Mouse (Mus musculus) adrenal gland, postnatal 4 days (tissue): ENCODE data around the gene Was. TPM values are rescaled to one million over a fixed set of nuclear protein-coding genes. Genes with fewer than 3 reads are reported as not detected.
"Not testable (repeated sequence)": the region's sequence is repeated elsewhere in the genome, so short reads cannot be mapped to it uniquely, and the experiment has no call there.

ENCODE experiments used
- DNase-seq, 2 experiments: peaks; one replicate each; pipeline ENCODE4 v3.0.0; 2021 to 2022; ENCODE audit warnings: low spot score in 2 of 2, mixed read lengths in 2 of 2
- total RNA-seq, 2 experiments: library from RNA; stranded (reverse); gene quantifications; 2 replicates each; pipeline ENCODE4 v1.2.3; 2021

Was gene
- total RNA-seq, 2 experiments from 2014 or later = 3.1 to 3.3 TPM

- DNase-seq = peak; percentile 61 to 67
Observed at GRCm38 (mm10) chrX:8074430-8075014, 15.8 kb downstream of the Was start, which contains the start of gene Suv39h1. TSS of gene Suv39h1 (minus strand) at chrX:8074760.

GRCm38 (mm10) chrX:8073881-8074429 lies 16.3 kb downstream of the Was start:
- DNase-seq = peak in 1 of 2 experiments; percentile 4

GRCm38 (mm10) chrX:8069166-8069565 lies 21.1 kb downstream of the Was start:
- no peak for DNase-seq

DNA sequence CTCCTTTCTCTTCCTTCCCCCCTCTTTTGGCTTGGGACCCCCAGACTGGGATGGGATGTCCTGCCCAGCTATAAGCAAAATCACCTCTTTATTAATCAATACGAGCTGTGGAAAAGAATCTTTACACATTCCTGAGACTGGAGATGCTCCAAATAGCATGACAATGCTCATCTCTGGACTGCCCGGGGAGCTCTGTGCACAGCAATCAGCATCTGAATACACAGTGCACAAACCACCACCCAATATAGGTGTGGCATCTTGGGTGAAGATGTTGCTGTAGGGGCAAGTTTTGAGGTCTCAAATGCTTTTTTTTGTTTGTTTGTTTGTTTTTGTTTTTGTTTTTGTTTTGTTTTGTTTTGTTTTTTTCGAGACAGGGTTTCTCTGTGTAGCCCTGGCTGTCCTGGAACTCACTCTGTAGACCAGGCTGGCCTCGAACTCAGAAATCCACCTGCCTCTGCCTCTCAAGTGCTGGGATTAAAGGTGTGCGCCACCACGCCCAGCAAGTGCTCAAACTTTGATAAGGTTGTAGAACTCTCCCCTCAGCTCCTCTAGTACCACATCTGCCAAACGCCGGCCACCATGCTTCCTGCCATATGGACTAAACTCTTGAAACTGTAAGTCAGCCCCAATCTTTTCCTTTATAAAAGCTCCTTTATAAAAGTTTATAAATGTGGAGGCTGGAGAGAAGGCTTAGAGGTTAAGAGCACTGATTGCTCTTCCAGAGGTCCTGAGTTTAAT lies 39.1 kb downstream of the Was start:
- not testable (repeated sequence) for DNase-seq

DNA sequence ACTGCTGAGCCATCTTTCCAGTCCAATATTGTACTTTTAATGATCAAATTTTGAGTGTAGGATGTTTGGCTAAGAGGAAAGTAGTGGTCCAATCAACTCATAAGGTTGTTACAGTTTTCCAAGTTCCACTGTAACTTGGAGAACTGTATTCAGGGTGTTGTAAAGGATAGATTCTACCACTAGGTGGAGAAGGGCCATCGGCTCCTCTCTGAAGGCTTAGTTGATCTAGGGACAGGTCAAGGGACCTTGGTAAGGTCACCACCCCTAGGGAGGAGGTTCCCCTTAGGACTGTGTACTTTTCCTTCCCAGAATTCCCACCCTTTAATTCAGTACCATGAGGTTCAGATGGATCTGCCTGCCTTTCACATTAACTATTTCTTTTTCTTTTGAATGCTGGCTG lies 57.3 kb downstream of the Was start:
- no peak for DNase-seq

Other genes starting within 250 kb of the Was start
- gene Otud5, start 249.1 kb downstream of the Was start, total RNA-seq = 10 to 100 TPM; 73.4 to 86.3 TPM
- 1 to 10 TPM; 8.1 to 9.5 TPM for gene Pim2, start 212.2 kb downstream of the Was start, total RNA-seq
- 10 to 100 TPM; 38.7 to 42.9 TPM for gene Slc35a2, start 206.5 kb downstream of the Was start, total RNA-seq
- 100 to 1,000 TPM; 108 to 111 TPM for gene Pqbp1, start 191.2 kb downstream of the Was start, total RNA-seq
- 100 to 1,000 TPM in 1 of 2 experiments, 10 to 100 TPM in 1; 95.7 to 101 TPM for gene Timm17b, start 191.1 kb downstream of the Was start, total RNA-seq
- gene Gm10491, start 182.7 kb downstream of the Was start, total RNA-seq = not detected
- gene Gm10490, start 181.0 kb downstream of the Was start, total RNA-seq = not detected
- 10 to 100 TPM; 63.6 to 65.7 TPM for gene Pcsk1n, start 170.7 kb downstream of the Was start, total RNA-seq
- gene Eras, start 161.9 kb downstream of the Was start, total RNA-seq = not detected
- 10 to 100 TPM; 29.9 to 38.9 TPM for gene Hdac6, start 142.6 kb downstream of the Was start, total RNA-seq
- 1 to 10 TPM; 2.0 to 3.4 TPM for gene Gata1, start 112.4 kb downstream of the Was start, total RNA-seq
- 1 to 10 TPM in 1 of 2 experiments, not detected in 1; 1.1 TPM for gene Glod5, start 72.0 kb downstream of the Was start, total RNA-seq
- gene Suv39h1, start 15.7 kb downstream of the Was start, total RNA-seq = 10 to 100 TPM; 28.9 to 30.0 TPM
- 10 to 100 TPM; 68.3 to 76.5 TPM for gene Wdr13, start 42.4 kb upstream of the Was start, total RNA-seq
- 100 to 1,000 TPM; 391 to 494 TPM for gene Rbm3, start 55.4 kb upstream of the Was start, total RNA-seq
- 1 to 10 TPM; 7.6 to 8.2 TPM for gene Tbc1d25, start 85.7 kb upstream of the Was start, total RNA-seq
- 10 to 100 TPM; 42.7 to 47.8 TPM for gene Ebp, start 103.0 kb upstream of the Was start, total RNA-seq
- 1 to 10 TPM; 7.6 to 8.0 TPM for gene Porcn, start 116.0 kb upstream of the Was start, total RNA-seq
- gene Ftsj1, start 161.9 kb upstream of the Was start, total RNA-seq = 10 to 100 TPM; 18.5 to 21.3 TPM
- gene Slc38a5, start 180.6 kb upstream of the Was start, total RNA-seq = 1 to 10 TPM; 2.1 to 7.4 TPM
- not detected for gene Ssxb10, start 236.9 kb upstream of the Was start, total RNA-seq